Mouse (Mus musculus) adrenal gland, postnatal 14 days (tissue): ENCODE measurements around the gene Cstf3. TPM values are rescaled to one million over a fixed set of nuclear protein-coding genes. Genes with fewer than 3 reads are reported as not detected.
A peak's percentile ranks its signal among the peaks of the same experiment; 100 is the strongest.

Source experiments
- DNase-seq: peaks from one replicate; pipeline ENCODE4 v3.0.0; 2021; ENCODE audit warnings: mixed read lengths
- total RNA-seq: library from RNA; stranded (reverse); gene quantifications from 2 replicates; pipeline ENCODE4 v1.2.3, GENCODE M21; 2021

Cstf3 gene
- total RNA-seq, 1 experiment from 2014 or later = 30.7 TPM

DNA sequence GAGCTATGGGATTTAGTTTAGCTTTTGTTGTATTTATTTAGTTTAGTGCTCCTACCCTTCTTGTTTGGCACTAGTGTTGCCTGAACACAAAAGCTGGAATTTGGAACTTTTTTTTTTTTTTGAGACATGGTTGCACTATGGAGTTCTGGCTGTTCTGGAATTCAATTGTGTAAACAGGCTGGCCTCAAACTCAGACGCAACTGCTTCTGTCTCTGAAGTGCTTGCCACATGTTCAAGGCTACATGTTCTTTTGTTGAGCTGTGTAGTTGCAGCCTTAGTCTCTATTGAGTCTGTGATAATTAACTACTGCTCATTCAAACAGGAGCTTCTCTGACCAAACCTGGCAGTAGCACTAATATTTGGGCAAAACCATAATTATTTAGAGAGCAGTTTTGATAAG, 13.1 kb downstream of the Cstf3 start:
- DNase-seq = no peak

DNA sequence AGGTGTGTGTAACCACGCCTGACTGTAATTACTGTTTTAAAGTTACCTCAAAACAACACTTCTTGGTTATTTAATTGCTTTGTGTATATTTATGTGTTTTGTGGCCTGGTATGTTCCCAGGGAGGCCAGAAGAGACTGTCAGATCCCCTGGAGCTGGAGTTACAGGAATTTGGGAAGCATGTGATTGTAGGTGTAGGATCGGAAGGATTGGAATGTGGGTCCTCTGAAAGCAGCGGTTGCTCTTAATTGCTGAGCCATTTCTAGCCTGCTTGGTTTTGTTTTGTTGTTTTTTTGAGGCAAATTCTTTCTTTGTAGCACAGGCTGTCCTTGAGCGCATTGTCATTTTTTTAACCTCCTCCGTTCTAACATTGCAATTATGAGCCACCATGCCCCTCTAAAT, 14.4 kb downstream of the Cstf3 start:
- DNase-seq = no peak

DNA sequence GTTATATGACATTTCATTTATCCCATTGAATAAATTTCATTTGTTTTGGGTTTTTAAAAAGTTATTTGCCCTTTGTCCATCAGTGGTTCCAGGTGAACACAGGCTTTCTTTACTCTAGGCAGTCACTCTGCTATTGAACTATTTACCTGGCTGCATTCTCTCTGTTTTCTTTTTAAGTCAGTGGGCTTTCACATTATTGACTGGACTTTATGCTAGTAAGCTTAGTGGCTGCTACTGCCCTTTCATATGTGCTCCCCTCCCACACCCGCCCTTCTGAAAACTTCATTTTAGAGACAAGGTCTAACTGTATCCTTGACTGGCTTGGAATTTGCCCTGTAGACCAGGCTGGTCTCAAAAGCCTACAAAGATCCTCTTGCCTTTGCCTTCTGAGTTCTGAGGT, 15.2 kb downstream of the Cstf3 start:
- DNase-seq = no peak

DNA sequence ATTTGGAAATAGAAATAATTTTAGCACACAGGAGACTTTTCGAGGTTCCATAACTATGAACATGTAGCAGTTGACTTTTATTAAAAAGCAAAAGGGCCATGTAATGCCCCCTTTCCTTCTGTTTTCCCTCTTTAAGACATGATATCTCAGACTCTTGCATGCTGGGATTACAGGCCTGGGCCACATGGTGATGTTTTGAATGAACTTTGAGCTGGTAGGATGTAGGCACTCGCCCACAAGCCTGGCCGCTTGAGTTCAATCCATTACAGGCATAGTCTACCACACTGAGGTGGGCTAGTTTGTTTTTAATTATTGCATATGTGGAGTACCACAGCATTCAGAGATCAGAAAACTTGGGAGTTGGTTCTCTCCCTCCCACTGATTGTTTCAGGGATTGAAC, 24.5 kb downstream of the Cstf3 start:
- DNase-seq = no peak

DNA sequence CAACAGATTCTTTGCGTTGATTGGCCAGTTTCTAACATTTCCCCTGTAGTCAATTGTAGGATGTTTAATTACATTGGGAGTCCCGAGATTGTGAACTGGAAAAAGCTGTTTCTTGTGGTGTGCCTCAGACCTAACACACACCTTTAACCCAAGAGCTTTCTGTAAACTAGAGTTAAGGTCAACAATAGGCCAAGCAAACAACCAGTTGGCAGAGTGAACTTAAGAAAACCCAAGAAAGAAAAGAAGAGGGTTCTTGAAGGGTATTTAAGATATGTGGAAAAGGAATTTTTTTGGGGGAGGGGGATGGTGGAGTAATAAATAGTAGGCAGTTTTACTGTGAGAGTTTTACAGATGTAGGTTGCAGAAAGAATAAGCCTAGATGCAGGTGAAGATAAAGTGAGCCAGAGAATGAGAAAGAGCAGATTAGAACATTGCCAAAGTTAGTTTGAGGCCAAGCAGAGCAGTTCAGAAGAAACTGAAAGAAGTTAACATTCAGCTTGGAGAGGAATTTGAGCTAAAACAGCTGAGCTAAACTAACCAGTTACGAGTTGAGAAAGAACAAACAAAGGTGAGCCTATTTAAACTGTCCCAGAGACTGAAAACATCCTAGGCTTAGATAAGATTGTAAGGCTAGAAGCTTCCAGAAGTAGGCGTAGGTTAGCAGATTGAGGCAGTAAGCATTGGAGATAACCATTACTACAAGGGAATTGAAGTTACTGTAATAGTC, 25.8 kb downstream of the Cstf3 start:
- DNase-seq = no peak

DNA sequence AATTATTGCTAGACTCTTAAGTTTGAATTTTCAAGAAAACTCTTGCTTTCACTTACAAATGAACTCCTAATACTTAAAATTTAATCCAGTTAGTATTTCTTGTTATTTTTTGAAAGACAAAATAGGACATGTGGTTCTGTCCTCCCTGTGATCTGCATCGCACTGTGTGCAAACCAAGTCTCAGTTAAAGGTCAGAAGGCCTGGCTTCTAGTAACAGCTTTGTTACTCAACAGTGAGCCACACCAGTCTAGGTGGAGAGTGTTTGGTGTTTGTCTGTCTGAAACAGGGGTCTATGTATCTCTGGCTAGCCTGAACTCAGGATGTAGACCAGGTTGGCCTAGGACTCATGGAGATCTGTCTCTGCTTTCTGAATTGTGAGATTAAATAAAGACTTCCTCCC, 68.3 kb downstream of the Cstf3 start:
- DNase-seq = no peak

DNA sequence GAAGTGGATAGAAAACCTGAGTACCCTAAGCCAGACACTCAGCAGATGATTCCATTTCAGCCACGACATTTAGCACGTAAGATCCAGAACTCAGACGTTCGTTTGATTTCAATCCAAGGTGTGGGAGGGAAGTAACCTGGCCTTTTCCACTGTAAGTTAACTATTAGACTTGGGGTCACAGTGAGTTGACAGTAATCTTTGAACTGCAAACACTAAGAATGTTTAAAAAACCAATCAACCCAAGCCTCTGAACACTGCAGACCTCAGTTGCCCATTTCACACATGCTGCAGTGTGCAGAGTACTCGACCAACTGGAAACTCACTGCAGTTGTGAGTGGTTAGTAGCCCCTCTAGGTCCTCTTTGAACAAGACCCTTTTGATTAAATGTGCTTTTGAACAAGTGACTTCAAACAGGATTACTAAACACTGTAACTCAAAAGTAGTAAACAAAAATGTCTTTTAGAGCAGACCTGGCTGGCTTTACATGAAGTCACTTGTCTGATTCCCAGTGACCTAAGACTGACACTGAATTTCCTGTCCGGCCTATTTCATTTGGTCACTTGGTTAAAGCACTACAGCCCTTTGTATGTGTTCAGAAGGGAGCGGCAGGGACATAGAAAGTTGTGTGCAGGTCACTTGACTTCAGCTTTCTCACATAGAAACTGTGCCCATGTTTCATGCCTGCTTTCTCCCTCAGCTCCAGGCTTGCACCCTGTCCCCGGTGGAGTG, 73.2 kb downstream of the Cstf3 start:
- DNase-seq = no peak

DNA sequence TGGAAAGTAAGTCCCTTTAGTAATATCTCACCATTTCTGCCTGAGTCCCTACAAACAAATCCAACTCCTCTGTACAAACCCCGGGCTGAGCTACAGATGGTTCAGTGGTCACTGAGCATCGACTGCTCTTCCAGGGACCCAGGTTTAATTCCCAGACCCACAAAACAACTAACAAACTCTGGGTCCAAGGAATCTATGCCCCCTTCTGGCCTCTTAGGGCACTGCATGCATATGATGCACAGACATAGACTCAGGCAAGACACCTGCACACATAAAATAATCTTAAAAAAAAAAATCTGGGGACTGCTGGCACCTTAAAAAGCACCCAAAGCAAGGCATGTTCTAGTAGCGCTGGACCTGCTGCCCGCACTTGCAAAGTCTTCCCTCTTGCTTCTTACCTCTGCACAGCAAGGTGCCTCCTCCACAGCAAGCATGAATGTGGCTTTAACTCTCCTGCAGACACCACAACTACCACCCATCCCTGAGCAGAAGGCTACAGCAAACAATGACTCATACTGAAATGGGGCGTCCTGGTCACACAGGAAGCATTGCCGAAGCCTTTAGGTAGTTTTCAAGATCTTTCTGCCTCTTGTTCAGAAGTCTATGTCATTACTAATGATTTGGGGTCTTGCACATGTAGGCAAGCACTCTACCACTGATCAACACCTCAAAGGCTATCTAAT, 78.9 kb downstream of the Cstf3 start:
- no peak for DNase-seq

DNA sequence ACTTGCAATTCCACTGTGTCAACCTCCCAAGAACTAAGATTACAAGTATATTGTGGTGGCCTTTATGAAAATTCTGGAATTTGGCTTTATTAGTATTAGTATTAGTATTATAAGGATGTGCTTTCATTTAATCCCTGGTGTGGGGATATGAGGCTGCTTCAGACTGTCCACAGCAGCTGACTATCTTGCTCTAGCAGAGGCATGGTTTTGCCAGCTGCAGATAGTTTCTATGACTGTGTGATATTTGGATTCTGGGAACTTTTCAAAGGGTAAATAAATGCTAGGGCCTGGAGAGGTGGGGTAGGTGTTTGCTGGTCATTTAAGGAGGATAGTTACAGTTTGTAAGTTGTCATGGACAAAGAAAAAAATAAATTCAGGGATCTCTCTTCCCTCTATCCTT, 81.4 kb downstream of the Cstf3 start:
- no peak for DNase-seq

DNA sequence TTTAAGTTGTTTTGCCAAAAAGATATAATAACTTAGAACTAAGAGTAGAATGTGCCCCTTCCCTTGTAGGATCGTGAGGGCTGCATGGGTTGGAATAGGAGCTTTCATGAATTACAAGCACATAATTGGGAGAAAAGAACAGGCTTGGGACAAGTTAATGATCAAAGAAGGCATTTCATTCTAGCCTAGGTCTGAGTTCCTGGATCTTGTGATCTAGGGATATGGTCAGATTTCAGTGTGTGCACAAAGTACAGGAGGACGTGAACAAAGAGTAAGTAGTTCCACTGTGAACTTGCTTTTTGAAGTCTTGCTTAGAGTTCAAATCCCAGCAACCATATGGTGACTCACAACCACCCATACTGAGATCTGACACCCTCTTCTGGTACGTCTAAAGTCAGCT, 87.0 kb downstream of the Cstf3 start:
- no peak for DNase-seq

DNA sequence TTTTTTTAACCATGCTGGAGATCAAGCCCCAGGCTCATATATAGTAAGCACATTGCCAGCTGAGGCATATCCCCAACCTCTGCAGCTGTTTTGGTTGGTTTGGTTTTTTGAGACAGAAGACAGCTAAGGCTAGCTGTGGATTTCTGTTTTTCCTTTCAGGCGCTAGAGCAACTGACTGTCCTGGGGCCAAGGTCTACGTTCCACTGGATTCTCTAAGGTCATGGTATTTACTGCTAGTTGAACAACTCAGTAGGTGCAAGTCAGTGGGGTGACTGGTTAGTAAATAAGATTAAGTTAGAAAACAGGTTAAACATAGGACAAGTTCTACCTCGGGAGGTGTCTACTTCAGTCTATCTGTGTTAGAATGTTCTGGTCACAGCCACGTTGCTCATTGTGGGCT, 94.4 kb downstream of the Cstf3 start:
- no peak for DNase-seq

DNA sequence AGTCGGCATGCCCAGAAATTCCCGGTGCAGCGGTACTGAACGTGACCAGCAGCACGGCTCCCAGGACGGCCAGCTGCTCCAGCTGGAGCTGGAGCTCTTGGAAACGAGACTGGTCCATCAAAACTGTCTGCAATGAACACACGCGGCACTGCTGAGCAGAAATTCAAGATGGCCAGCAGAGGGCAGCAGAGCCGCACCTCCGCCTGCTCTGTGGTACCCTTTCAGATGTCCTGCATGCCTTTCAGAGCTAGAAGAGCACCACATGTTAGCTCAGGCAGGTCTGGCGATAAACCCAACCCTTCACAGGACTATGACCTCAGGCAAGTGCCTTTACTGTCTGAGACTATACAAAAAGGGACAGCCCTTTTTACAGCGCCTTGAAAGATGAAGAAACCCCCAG, 95.1 kb downstream of the Cstf3 start:
- peak; percentile 85 for DNase-seq

DNA sequence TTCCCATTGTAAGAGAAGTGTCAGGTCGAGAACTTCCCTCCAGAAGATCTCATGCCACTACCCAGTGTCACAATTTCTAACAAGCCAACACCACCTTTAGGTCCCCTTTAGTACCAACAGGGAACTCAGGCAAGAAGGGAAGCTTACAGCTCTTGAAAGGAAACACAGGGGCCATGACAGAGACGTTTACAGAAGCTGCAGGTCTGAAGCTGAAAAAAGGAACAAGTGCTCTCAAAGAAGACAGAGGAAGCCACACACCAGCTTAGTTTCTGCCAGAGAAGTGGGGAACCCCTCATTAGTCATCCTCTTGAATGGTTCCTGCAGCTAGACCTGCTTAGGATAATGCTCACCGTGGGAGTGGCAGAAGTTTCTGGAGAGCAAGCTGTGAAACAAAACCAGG, 96.9 kb downstream of the Cstf3 start:
- no peak for DNase-seq

DNA sequence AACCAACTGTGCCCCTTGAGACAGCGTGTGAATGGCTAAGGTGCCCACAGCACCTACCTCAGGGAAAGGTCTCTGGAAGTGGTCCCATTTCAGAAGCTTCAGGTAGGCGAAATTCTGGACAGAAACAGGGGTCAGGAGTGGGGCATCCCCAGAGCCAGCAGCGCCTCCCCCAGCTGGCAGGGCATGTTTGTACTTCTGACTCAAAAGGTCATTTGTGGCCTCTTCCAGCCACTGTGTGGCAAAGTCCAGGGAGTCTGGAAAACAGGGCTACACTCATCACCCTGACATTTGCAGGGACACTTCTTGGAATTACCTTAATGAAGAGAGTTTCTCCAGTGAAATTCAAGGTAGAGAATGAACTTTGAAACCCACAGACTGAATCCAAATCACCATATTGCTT, 98.0 kb downstream of the Cstf3 start:
- DNase-seq = no peak

DNA sequence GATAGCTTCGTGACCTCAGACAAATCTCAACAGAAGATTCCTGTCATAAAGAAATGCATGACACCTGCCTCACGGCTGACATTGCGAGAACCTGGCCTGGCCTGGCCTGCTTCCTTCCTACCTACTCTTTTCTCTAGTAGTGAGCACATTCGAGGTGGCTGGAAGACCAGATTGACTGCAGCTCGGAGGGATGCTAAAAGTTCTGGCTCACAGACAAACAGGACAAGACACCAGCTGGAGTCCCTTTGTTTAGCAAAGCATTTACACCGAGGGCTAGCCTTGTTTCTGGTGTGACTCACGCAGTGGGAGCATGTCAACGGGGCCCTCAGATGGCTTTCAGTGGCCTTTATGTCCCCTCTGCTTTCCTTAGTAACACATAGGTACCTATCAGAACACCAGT, 98.4 kb downstream of the Cstf3 start:
- DNase-seq = no peak

DNA sequence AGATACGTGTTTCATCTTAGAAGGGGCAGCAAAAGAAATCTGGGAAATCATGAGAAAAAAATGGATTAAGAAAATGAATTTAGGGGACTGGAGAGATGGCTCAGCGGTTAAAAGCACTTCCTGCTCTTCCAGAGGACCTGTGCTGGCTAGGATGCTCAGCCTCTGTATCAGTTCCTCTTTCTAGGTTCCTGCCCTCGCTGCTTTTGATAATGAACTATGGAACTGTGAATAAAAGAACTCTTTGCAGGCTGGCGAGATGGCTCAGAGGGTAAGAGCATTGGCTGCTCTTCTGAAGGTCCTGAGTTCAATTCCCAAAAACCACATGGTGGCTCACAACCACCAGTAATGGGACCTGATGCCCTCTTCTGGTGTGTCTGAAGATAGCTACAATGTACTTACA, 100.4 kb downstream of the Cstf3 start:
- no peak for DNase-seq

DNA sequence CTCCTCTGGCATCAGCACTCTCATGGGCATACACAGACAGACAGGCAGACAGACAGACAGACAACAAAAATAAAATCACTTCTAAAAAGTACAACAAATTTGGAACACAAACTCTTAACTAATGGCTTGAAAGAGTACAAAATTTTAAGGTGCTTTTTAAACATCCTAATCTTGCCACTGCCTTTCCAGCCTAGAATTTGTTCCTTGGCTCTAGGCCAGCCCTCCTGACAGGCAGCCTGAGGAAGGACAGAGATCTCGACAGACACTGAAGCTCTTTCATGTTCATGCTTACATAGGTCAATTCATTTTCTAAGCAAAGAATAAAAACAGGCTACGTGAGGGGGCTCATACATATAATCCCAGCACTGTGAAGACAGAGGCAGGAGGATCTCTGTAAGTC, 102.2 kb downstream of the Cstf3 start:
- peak; percentile 44 for DNase-seq

DNA sequence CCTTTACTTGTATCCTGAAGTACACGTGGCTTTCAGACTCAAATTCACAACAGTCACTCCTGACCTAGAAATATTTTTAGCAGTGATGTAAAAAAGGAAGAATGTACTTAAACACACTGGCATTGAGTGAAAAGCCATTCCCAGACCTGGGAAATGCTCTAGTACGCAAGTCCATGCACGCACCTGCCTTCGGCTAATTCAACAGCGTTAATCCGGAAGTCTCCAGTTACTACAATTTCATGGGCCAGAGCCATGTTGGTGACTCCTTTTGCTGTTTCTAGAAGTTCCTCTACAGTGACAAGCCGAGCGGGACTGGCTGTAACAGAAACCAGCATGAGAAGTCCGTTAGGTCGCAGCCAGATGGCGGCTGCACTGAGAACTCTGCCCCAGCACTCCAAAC, 109.3 kb downstream of the Cstf3 start:
- no peak for DNase-seq

DNA sequence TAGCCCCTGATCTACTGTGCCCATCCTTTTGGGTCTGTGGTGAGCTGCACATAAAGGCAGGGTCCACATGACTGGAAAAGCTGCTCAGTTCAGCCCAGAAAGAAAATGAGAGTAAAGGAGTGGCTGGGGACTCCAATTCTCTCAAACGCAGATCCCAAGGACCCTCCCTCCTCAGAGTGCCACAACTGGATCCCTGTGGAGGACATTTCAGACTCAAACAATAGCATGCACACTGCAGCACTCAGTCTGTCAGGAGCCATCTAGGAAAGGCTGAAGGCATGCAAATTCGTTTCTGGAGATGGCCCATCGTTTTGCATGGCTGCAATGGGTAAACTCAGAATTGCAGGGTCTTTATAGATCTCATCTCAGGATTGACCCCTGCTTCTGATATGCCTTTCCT, 112.8 kb downstream of the Cstf3 start:
- DNase-seq = no peak

DNA sequence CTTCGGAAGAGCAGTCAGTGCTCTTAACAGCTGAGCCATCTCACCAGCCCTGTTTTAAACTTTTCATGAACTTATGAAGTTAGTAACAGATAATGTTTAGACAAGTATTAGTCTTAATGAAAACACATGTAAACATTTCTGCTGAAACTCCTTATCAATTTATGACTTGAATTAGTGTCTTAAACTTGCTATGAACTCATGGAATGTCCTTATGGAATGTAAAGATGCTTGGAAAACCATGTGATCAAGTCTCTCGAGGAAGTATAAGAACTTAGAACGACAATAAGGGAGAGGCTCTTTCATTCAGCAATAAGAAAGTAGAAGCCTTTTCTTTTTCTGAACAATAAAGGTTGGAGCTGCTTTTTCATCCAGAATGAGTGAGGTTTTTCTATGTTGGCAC, 114.0 kb downstream of the Cstf3 start:
- no peak for DNase-seq

DNA sequence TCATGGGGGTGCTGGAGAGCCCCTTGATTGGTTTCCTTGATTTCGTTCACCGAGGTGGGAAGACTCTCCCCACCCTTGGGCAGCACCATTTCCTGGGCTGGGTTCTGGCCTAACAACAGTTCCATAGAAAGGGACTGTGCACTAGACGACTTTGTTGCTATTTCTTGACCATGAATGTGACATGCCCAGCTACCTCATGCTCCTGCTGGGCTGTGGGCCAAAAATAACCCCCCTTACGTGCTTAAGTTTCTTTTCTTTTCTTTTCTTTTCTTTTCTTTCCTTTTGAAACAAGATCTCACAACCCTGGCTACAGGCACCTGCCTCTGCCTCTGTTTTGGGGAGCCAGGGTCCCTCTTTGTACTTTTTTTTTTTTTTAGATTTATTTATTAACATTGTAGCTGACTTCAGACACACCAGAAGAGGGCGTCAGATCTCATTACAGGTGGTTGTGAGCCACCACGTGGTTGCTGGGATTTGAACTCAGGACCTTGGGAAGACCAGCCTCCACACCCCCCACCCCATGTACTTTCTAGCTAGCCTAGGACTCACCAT, 119.5 kb downstream of the Cstf3 start:
- no peak for DNase-seq

DNA sequence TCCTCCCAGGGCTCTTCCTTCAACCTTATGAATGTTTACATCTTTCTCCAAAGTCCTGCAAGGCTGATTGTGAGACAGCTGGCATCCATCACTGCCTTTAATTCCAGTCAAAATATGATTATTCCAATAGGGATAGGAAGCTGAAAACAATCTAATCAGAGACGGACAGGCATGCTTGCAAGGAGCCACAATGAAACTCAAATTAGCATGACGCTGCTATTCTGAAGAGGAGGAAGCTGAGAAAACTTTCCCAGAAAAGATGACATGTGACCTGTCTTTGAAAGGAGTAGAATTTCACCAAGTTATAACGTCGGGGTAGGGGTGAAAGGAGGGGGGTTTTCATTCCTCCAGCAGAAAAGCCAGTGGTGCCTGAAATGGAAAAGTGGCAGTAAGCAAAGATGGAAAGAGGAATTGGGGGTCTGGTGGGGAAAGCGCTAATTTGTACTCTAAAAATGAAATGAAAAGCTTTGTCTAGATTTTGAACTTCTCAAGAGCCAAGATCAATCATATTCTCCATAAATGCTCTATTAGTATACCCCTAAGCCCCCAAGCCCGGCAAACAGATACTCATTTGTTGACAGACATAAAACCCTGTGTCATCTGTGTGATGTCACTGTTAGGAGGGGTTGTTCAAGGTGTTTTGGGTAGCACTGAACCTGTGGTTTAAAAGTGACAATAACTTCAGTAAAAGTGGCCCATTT, 120.5 kb downstream of the Cstf3 start:
- no peak for DNase-seq
